Mouse (Mus musculus) embryonic stem cell, embryonic (primary cell): ENCODE data around the gene Car15.

Experiments used
- CTCF ChIA-PET, 4 experiments: fragments of 300-600 bp in 2 of 4; fragments of 350-600 bp in 2 of 4; sonication (Branson Sonifier 250); formaldehyde crosslinking; loops; one replicate each; lab custom pipeline; 2022; ENCODE audit warnings: inconsistent platforms in 2 of 4; lab: Charles Lee
- POLR2A ChIA-PET, 4 experiments: fragments of 300-600 bp in 2 of 4; fragments of 350-600 bp in 2 of 4; sonication (Branson Sonifier 250); formaldehyde crosslinking; loops; one replicate each; lab custom pipeline; 2022; ENCODE audit warnings: antibody characterized with exemption in 4 of 4, inconsistent platforms in 1 of 4; lab: Charles Lee

Car15 gene

DNA sequence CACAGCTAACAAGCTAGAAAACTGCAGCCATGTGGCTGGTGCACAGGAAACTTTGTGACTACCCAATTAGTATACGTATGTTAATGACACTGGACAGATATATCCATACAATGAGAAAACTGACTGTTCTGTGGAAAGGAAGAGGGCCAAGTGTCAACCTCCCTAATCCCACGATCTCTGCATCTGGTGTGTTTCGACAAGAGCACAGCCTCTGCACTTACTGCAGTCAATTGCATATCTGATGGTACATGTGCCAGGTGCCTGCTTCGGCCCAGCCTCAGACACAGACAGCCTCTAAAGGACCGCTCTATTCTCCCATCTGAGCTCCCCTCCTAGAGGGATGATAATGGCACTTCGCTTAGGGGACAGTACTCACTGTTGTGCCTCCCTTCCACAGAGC is 10.3 kb upstream of the Car15 start:
- ChIA-PET CTCF (interaction anchor here (0.6 to 3.0 kb wide), 63 partner anchors 9 to 370 kb away, joined by 3 to 21 read pairs (median 4); partner anchors contain the start of genes Car15 (in 3 of the 4), Gm20518 (in 3 of the 4), Dgcr6 (in 2 of the 4) and B830017H08Rik (in 1 of the 4)), POLR2A (interaction anchor here in 3 of 4 experiments (0.6 to 3.0 kb wide), 16 partner anchors 11 to 241 kb away, joined by 3 to 13 read pairs (median 4); partner anchors contain the start of genes Gm20518 (in 2 of the 3), Dgcr6 (in 1 of the 3), Klhl22 (in 1 of the 3) and Slc25a1 (in 1 of the 3))

GRCm38 (mm10) chr16:17843701-17844365 is 5.7 kb upstream of the Car15 start:
- ChIA-PET POLR2A (interaction anchor here in 2 of 4 experiments (1.1 to 1.4 kb wide), 4 partner anchors 8 to 28 kb away, joined by 3 to 5 read pairs (median 4); partner anchors contain the start of gene B830017H08Rik (in 1 of the 2)), CTCF (no interaction called here)

- ChIA-PET CTCF (interaction anchor here in 1 of 4 experiments (0.6 kb wide), 1 partner anchor 36 kb away, joined by 3 read pairs; no protein-coding TSS in a partner anchor), POLR2A (interaction anchor here in 2 of 4 experiments (0.6 to 1.4 kb wide), 4 partner anchors 8 to 43 kb away, joined by 3 to 5 read pairs (median 4); no protein-coding TSS in a partner anchor)
These were observed 4.3 kb upstream of the Car15 start for GRCm38 (mm10) chr16:17842437-17842836.

- ChIA-PET POLR2A (no interaction called here), CTCF (no interaction called here)
These were observed 1.8 kb upstream of the Car15 start for GRCm38 (mm10) chr16:17839976-17840375.

- POLR2A ChIA-PET = interaction anchor here in 2 of 4 experiments (0.7 to 2.4 kb wide), 3 partner anchors 8 to 28 kb away, joined by 3 to 9 read pairs (median 4); no protein-coding TSS in a partner anchor
These were observed 2.7 kb downstream of the Car15 start for GRCm38 (mm10) chr16:17835481-17835880.

GRCm38 (mm10) chr16:17834543-17834942 is 3.6 kb downstream of the Car15 start:
- CTCF ChIA-PET = interaction anchor here in 3 of 4 experiments (0.7 to 1.4 kb wide), 5 partner anchors 14 to 216 kb away, joined by 3 to 5 read pairs (median 4); no protein-coding TSS in a partner anchor
- POLR2A ChIA-PET = interaction anchor here in 3 of 4 experiments (0.6 to 2.1 kb wide), 17 partner anchors 8 to 578 kb away, joined by 3 to 7 read pairs (median 4); partner anchors contain the start of gene Gm20518 (in 1 of the 3)

More at GRCm38 (mm10) chr16:17835481-17835880, 2.7 kb downstream of the Car15 start:
- CTCF ChIA-PET = interaction anchor here in 2 of 4 experiments (1.1 to 1.4 kb wide), 1 partner anchor 13 kb away, joined by 4 to 5 read pairs; no protein-coding TSS in a partner anchor

GRCm38 (mm10) chr16:17833681-17834399 is 4.3 kb downstream of the Car15 start:
- CTCF ChIA-PET = interaction anchor here in 3 of 4 experiments (1.0 to 1.4 kb wide), 4 partner anchors 15 to 18 kb away, joined by 4 to 5 read pairs (median 4); no protein-coding TSS in a partner anchor
- POLR2A ChIA-PET = interaction anchor here in 3 of 4 experiments (0.5 to 2.1 kb wide), 18 partner anchors 9 to 1240 kb away, joined by 3 to 7 read pairs (median 4); partner anchors contain the start of gene Gm20518 (in 1 of the 3)

DNA sequence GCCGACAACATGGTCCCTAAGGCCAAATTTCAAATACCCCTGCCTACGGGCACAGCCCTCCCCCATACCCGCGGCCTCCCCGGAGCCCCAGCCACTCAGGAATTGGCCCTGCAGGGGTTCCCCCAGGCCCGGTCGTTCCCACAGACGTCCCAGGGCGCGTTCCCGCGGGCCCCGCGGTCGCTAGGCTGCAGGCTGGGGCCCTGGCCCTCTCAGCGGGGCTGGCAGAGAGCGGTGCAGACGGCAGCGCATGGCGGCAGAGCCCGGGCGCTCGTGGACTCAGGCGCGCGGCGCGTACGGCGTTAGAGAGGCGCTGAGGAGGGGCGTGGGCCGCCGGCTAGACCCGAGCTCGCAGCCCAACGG is 4.9 kb downstream of the Car15 start:
- CTCF ChIA-PET = interaction anchor here in 3 of 4 experiments (1.2 to 1.8 kb wide), 4 partner anchors 15 to 16 kb away, joined by 4 to 6 read pairs (median 4); no protein-coding TSS in a partner anchor
- POLR2A ChIA-PET = interaction anchor here in 3 of 4 experiments (1.2 to 2.1 kb wide), 6 partner anchors 11 to 256 kb away, joined by 3 to 6 read pairs (median 5); partner anchors contain the start of gene Gm20518 (in 1 of the 3)

- POLR2A ChIA-PET = interaction anchor here in 3 of 4 experiments (1.1 to 2.2 kb wide), 4 partner anchors 12 to 390 kb away, joined by 3 to 7 read pairs (median 6); no protein-coding TSS in a partner anchor
- CTCF ChIA-PET = interaction anchor here in 1 of 4 experiments (1.8 kb wide), 1 partner anchor 16 kb away, joined by 6 read pairs; no protein-coding TSS in a partner anchor
These were observed 5.3 kb downstream of the Car15 start, which contains the start of gene B830017H08Rik for GRCm38 (mm10) chr16:17832821-17833220. TSS of gene B830017H08Rik (plus strand) at chr16:17833121.

DNA sequence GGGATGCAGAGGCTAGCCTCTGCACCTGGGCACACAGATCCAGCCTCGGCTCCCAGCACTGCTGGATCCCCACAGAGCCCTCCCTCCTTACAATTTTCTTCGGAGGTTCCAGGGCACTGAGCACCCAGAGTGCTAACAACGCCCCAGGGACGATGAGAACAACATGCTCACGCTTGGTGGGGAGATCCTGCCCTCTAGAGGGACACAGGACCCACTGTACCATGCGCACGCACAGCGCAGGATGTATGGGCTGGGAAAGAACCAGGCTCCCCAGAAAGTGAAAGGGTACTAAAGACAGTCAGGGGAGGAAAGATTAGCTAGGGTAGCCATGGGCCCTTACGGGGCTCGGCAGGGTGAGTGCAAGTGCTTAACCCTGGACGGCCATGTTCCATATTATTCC is 6.4 kb downstream of the Car15 start:
- ChIA-PET POLR2A (interaction anchor here in 3 of 4 experiments (0.6 to 2.2 kb wide), 10 partner anchors 14 to 392 kb away, joined by 3 to 7 read pairs (median 4); partner anchors contain the start of gene Gm20518 (in 1 of the 3)), CTCF (interaction anchor here (1.0 to 5.0 kb wide), 8 partner anchors 16 to 86 kb away, joined by 3 to 31 read pairs (median 6); no protein-coding TSS in a partner anchor)

DNA sequence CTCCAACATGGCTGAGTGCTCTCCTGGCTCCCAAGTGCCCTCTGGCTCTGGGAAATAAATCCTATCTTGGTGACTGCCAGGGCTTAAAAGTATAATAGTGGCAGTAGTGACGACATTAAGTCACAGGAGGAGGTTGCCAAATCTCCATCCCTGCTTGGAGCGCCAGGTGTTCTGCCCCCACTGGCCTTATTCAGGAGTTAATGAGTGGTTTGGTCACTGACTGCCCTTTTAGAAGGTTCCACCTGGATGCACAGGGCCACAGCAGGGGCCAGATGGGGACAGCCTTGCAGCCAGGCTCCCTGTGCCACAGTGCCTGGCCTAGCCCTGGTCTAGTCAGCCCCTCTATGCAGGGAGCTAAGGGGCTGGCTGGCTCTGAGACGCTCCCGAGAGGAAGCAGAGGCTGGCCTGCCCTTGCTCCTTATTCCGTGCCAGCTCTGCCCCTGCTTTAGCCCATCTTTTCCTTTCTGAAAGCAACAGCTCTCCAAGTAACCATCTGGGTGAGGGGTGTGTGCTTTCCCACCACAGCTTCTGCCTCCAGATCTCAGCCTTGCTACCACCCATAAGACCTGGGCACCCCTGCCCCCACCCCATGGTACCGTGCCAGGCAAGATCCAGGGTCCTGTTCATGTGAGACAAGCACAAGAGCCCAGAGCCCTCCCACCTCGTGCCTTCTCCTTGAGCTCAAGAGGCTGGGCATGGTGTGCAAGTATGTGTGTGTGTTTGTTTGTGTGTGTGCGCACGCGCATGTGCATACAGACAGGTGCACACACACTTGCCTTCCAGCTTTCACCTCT is 7.6 kb downstream of the Car15 start:
- ChIA-PET POLR2A (interaction anchor here in 3 of 4 experiments (0.7 to 3.0 kb wide), 16 partner anchors 15 to 244 kb away, joined by 3 to 20 read pairs (median 4); partner anchors contain the start of genes Ccdc74a (in 1 of the 3), Gm20518 (in 1 of the 3) and Gsc2 (in 1 of the 3)), CTCF (interaction anchor here (0.5 to 5.0 kb wide), 13 partner anchors 15 to 372 kb away, joined by 3 to 31 read pairs (median 3); no protein-coding TSS in a partner anchor)

- ChIA-PET CTCF (interaction anchor here in 2 of 4 experiments (0.6 to 5.0 kb wide), 7 partner anchors 14 to 108 kb away, joined by 3 to 31 read pairs (median 5); no protein-coding TSS in a partner anchor), POLR2A (interaction anchor here in 3 of 4 experiments (0.7 to 3.0 kb wide), 19 partner anchors 13 to 371 kb away, joined by 3 to 20 read pairs (median 4); partner anchors contain the start of genes Gm20518 (in 1 of the 3), Klhl22 (in 1 of the 3) and Scarf2 (in 1 of the 3))
These were observed 9.3 kb downstream of the Car15 start for GRCm38 (mm10) chr16:17828867-17829266.

DNA sequence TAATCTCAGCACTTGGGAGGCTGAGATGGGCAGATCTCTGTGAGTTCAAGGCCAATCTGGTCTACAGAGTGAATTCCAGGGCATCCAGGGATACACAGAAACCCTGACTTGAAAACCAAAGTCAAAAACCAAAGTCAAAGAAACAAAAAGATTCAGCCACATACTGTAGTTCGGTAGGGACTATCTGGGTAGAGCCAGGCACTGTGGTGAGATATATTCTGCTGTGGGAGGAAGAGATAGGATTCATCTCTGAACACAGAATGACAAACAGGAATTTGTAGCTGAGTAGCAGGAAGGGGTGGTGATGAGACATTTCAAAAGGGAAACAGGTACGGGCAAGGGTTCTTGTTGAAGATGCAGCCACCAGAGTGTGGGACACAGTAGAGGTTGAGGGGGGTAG is 9.9 kb downstream of the Car15 start:
- CTCF ChIA-PET = interaction anchor here in 1 of 4 experiments (0.6 to 5.0 kb wide), 4 partner anchors 13 to 382 kb away, joined by 3 to 31 read pairs (median 10); no protein-coding TSS in a partner anchor
- POLR2A ChIA-PET = interaction anchor here in 3 of 4 experiments (0.5 to 3.0 kb wide), 9 partner anchors 13 to 720 kb away, joined by 3 to 20 read pairs (median 5); partner anchors contain the start of gene Gm20518 (in 1 of the 3)

- POLR2A ChIA-PET = interaction anchor here in 3 of 4 experiments (0.7 to 1.4 kb wide), 6 partner anchors 10 to 296 kb away, joined by 3 to 6 read pairs (median 3); partner anchors contain the start of gene Thap7 (in 1 of the 3)
- CTCF ChIA-PET = interaction anchor here in 3 of 4 experiments (0.9 to 1.4 kb wide), 3 partner anchors 10 to 23 kb away, joined by 3 to 4 read pairs (median 3); no protein-coding TSS in a partner anchor
These were observed 11.7 kb downstream of the Car15 start for GRCm38 (mm10) chr16:17826500-17826899.

- ChIA-PET POLR2A (interaction anchor here (0.8 to 3.7 kb wide), 17 partner anchors 9 to 105 kb away, joined by 3 to 20 read pairs (median 4); partner anchors contain the start of gene Gm20518 (in 2 of the 4)), CTCF (interaction anchor here (0.8 to 4.7 kb wide), 14 partner anchors 9 to 259 kb away, joined by 3 to 31 read pairs (median 4); partner anchors contain the start of gene Klhl22 (in 1 of the 4))
These were observed 21.6 kb downstream of the Car15 start for GRCm38 (mm10) chr16:17816528-17816927.
